Mouse (Mus musculus) thymus, adult 2 months (tissue): ENCODE measurements around the gene Kdelr2. TPM values are rescaled to one million over a fixed set of nuclear protein-coding genes. Genes with fewer than 3 reads are reported as not detected.
A peak's percentile ranks its signal among the peaks of the same experiment; 100 is the strongest.
"Not testable (repeated sequence)": the region's sequence is repeated elsewhere in the genome, so short reads cannot be mapped to it uniquely, and the experiment has no call there.

Source experiments
- DNase-seq: peaks from one replicate; pipeline ENCODE4 v3.0.0; 2021
- H3K27ac ChIP-seq: fragments of 200-500 bp; 2 replicates; pipeline ENCODE4 v1.5.1; 2012; ENCODE audit warnings: low read length, control low read depth; ENCODE audit not compliant: control insufficient read depth, insufficient read depth
- H3K27me3 ChIP-seq: fragments of 200-500 bp; 2 replicates; pipeline ENCODE4 v1.6.1; 2012; ENCODE audit warnings: mild to moderate bottlenecking, low read length, moderate library complexity, mixed read lengths; ENCODE audit not compliant: control insufficient read depth, insufficient read depth
- H3K36me3 ChIP-seq: fragments of 200-500 bp; 2 replicates; pipeline ENCODE4 v1.6.1; 2012; ENCODE audit warnings: mild to moderate bottlenecking, low read length, moderate library complexity; ENCODE audit not compliant: control insufficient read depth, insufficient read depth
- H3K4me1 ChIP-seq: fragments of 200-500 bp; replicated peaks from 2 replicates; pipeline ENCODE4 v1.6.1; 2012; ENCODE audit warnings: low read length; ENCODE audit not compliant: control insufficient read depth, insufficient read depth
- H3K4me3 ChIP-seq: fragments of 200-500 bp; 2 replicates; pipeline ENCODE4 v1.5.1; 2012; ENCODE audit warnings: mild to moderate bottlenecking, low read length, control low read depth, moderate library complexity; ENCODE audit not compliant: control insufficient read depth, insufficient read depth
- CTCF ChIP-seq: fragments of 200-500 bp; IDR thresholded peaks from 2 replicates; pipeline ENCODE4 v1.5.1; 2012; ENCODE audit warnings: mild to moderate bottlenecking, control low read depth, low read length, moderate library complexity, borderline replicate concordance; ENCODE audit not compliant: control insufficient read depth, poor library complexity, insufficient read depth; ENCODE audit errors: extremely low read depth
- POLR2A ChIP-seq: fragments of 200-500 bp; IDR thresholded peaks from 2 replicates; pipeline ENCODE4 v1.6.1; 2012; ENCODE audit warnings: mild to moderate bottlenecking, low read length, control low read depth, moderate library complexity; ENCODE audit not compliant: control insufficient read depth, poor library complexity, insufficient read depth; ENCODE audit errors: extremely low read depth
- WGBS: fragments of 180-500 bp; shearing (Covaris S2); methylation state at CpG from one replicate; pipeline ENCODE4 v1.1.7; 2018; 5-methylcytosine and 5-hydroxymethylcytosine counted together
- polyA plus RNA-seq: library from polyadenylated mRNA; depleted of rRNA; stranded (reverse); fragments of >200 nt; gene quantifications from 2 replicates; pipeline ENCODE4 v1.2.3, GENCODE M21; 2012

The Kdelr2 gene
- polyA plus RNA-seq, 1 experiment: 61.6 TPM

- no peak for DNase-seq
- 3% methylated on average over 35 of the region's 35 CpGs for WGBS
- H3K27me3 ChIP-seq: peaks cover 9% of the 10 kb centered on the region; the same call in 1 of the 2 replicates
- H3K36me3 ChIP-seq: no peaks in the 10 kb centered on the region
- H3K4me1 ChIP-seq: no peaks in the 10 kb centered on the region
- H3K27ac ChIP-seq: no peak overlapping the region
- TF ChIP-seq CTCF: no peak
- TF ChIP-seq POLR2A: no peak
- H3K4me3 ChIP-seq: no peak overlapping the region
Measured at GRCm38 (mm10) chr5:143372818-143373217, 30.8 kb upstream of the Kdelr2 start.

GRCm38 (mm10) chr5:143375242-143375641, 28.4 kb upstream of the Kdelr2 start:
- Histone ChIP-seq H3K27me3 (peaks cover 2% of the 10 kb centered on the region; the same call in 1 of the 2 replicates), H3K36me3 (no peaks in the 10 kb centered on the region), H3K4me1 (no peaks in the 10 kb centered on the region), H3K4me3 (no peak overlapping the region), H3K27ac (no peak overlapping the region)
- TF ChIP-seq POLR2A: no peak
- TF ChIP-seq CTCF: peak; percentile 87; the same call in 1 of the 2 replicates
- WGBS: 8% methylated on average over 21 of the region's 21 CpGs
- peak; percentile 70 for DNase-seq

GRCm38 (mm10) chr5:143376156-143376555, 27.5 kb upstream of the Kdelr2 start:
- no peak for DNase-seq
- TF ChIP-seq POLR2A (no peak), CTCF (no peak)
- Histone ChIP-seq H3K27me3 (peaks cover 2% of the 10 kb centered on the region; the same call in 1 of the 2 replicates), H3K36me3 (no peaks in the 10 kb centered on the region), H3K4me1 (no peaks in the 10 kb centered on the region), H3K4me3 (no peak overlapping the region), H3K27ac (no peak overlapping the region)
- 90% methylated on average over 4 of the region's 4 CpGs for WGBS

GRCm38 (mm10) chr5:143386797-143387621, 16.6 kb upstream of the Kdelr2 start:
- WGBS: 13% methylated on average over 39 of the region's 39 CpGs
- H3K27me3 ChIP-seq: no peaks in the 10 kb centered on the region; the same call in 1 of the 2 replicates
- no peaks in the 10 kb centered on the region for H3K36me3 ChIP-seq
- H3K4me3 ChIP-seq: no peak overlapping the region
- DNase-seq: no peak
- H3K4me1 ChIP-seq: no peaks in the 10 kb centered on the region
- TF ChIP-seq CTCF (no peak), POLR2A (no peak)
- no peak overlapping the region for H3K27ac ChIP-seq

GRCm38 (mm10) chr5:143394184-143394583, 9.5 kb upstream of the Kdelr2 start:
- no peak for TF ChIP-seq CTCF
- no peak for TF ChIP-seq POLR2A
- WGBS: 84% methylated on average over 7 of the region's 7 CpGs
- H3K27me3 ChIP-seq: no peaks in the 10 kb centered on the region
- DNase-seq: no peak
- no peak overlapping the region for H3K27ac ChIP-seq
- no peaks in the 10 kb centered on the region for H3K36me3 ChIP-seq
- H3K4me3 ChIP-seq: no peak overlapping the region
- no peaks in the 10 kb centered on the region for H3K4me1 ChIP-seq

GRCm38 (mm10) chr5:143394966-143395365, 8.7 kb upstream of the Kdelr2 start:
- H3K27ac ChIP-seq, H3K27me3 ChIP-seq, H3K4me3 ChIP-seq, H3K4me1 ChIP-seq, DNase-seq, H3K36me3 ChIP-seq: not testable (repeated sequence)
- 97% methylated on average over 2 of the region's 2 CpGs for WGBS

GRCm38 (mm10) chr5:143395649-143396048, 8.0 kb upstream of the Kdelr2 start:
- no peak for TF ChIP-seq POLR2A
- TF ChIP-seq CTCF: no peak
- H3K27me3 ChIP-seq: no peaks in the 10 kb centered on the region
- 57% methylated on average over 2 of the region's 2 CpGs for WGBS
- no peak overlapping the region for H3K4me3 ChIP-seq
- peak; percentile 35 for DNase-seq
- no peaks in the 10 kb centered on the region for H3K36me3 ChIP-seq
- no peaks in the 10 kb centered on the region; the same call in 1 of the 2 replicates for H3K4me1 ChIP-seq
- H3K27ac ChIP-seq: no peak overlapping the region
